Mouse (Mus musculus) regulatory T cell (primary cell): ENCODE measurements around the gene Opa3.

ENCODE experiments used
- in situ Hi-C: fragments of 300-600 bp; cut with MboI, MseI; formaldehyde crosslinking; loops from one replicate; pipeline ENCODE4 v1.15.1; 2025; ENCODE audit warnings: high pct_unique_total_duplicates

Opa3 gene

GRCm38 (mm10) chr7:19214940-19215339, 13.2 kb upstream of the Opa3 start:
- in situ Hi-C loops, result no loop called here

GRCm38 (mm10) chr7:19217492-19217891, 10.6 kb upstream of the Opa3 start:
- in situ Hi-C loops, result no loop called here

GRCm38 (mm10) chr7:19217944-19218343, 10.2 kb upstream of the Opa3 start:
- in situ Hi-C loops, result no loop called here

- in situ Hi-C loops, result loop anchor here (5.0 kb wide), 1 partner anchor 38 kb away; no protein-coding TSS in a partner anchor
Observed at GRCm38 (mm10) chr7:19220061-19220460, 8.1 kb upstream of the Opa3 start.

GRCm38 (mm10) chr7:19222189-19222588, 5.9 kb upstream of the Opa3 start:
- in situ Hi-C loops, result loop anchor here (5.0 kb wide), 1 partner anchor 40 kb away; no protein-coding TSS in a partner anchor

GRCm38 (mm10) chr7:19222875-19223274, 5.3 kb upstream of the Opa3 start:
- in situ Hi-C loops, result loop anchor here (5.0 kb wide), 1 partner anchor 41 kb away; no protein-coding TSS in a partner anchor

- in situ Hi-C loops, result loop anchor here (5.0 kb wide), 1 partner anchor 43 kb away; no protein-coding TSS in a partner anchor
Observed at GRCm38 (mm10) chr7:19224933-19225332, 3.2 kb upstream of the Opa3 start.

GRCm38 (mm10) chr7:19226817-19227797, 1.0 kb upstream of the Opa3 start:
- in situ Hi-C loops, result no loop called here

GRCm38 (mm10) chr7:19228793-19229148, 637 bp downstream of the Opa3 start:
- in situ Hi-C loops, result no loop called here

- in situ Hi-C loops, result no loop called here
Observed at GRCm38 (mm10) chr7:19229404-19229803, 1.3 kb downstream of the Opa3 start.

- in situ Hi-C loops, result no loop called here
Observed at GRCm38 (mm10) chr7:19230041-19230580, 2.0 kb downstream of the Opa3 start.

- in situ Hi-C loops, result no loop called here
Observed at GRCm38 (mm10) chr7:19230899-19231298, 2.8 kb downstream of the Opa3 start.

- in situ Hi-C loops, result no loop called here
Observed at GRCm38 (mm10) chr7:19231849-19232248, 3.7 kb downstream of the Opa3 start.

GRCm38 (mm10) chr7:19234652-19235051, 6.5 kb downstream of the Opa3 start:
- in situ Hi-C loops, result no loop called here

GRCm38 (mm10) chr7:19235092-19235671, 7.0 kb downstream of the Opa3 start:
- in situ Hi-C loops, result no loop called here

- in situ Hi-C loops, result no loop called here
Observed at GRCm38 (mm10) chr7:19236411-19236810, 8.3 kb downstream of the Opa3 start.

GRCm38 (mm10) chr7:19238344-19238743, 10.2 kb downstream of the Opa3 start:
- in situ Hi-C loops, result no loop called here

- in situ Hi-C loops, result no loop called here
Observed at GRCm38 (mm10) chr7:19239423-19239822, 11.3 kb downstream of the Opa3 start.

- in situ Hi-C loops, result loop anchor here (5.0 kb wide), 1 partner anchor 42 kb away; the partner anchor contains the start of genes Ppm1n and Rtn2
Observed at GRCm38 (mm10) chr7:19239986-19240385, 11.9 kb downstream of the Opa3 start.

- in situ Hi-C loops, result loop anchor here (5.0 kb wide), 1 partner anchor 41 kb away; the partner anchor contains the start of genes Ppm1n and Rtn2
Observed at GRCm38 (mm10) chr7:19240905-19241463, 12.8 kb downstream of the Opa3 start.

GRCm38 (mm10) chr7:19242005-19242404, 13.9 kb downstream of the Opa3 start:
- in situ Hi-C loops, result loop anchor here (5.0 kb wide), 1 partner anchor 40 kb away; the partner anchor contains the start of genes Ppm1n and Rtn2

- in situ Hi-C loops, result loop anchor here (5.0 kb wide), 1 partner anchor 38 kb away; the partner anchor contains the start of genes Ppm1n and Rtn2
Observed at GRCm38 (mm10) chr7:19243858-19244257, 15.7 kb downstream of the Opa3 start.
